Mouse (Mus musculus) stomach, postnatal 0 days (tissue): Measurements from ENCODE around the gene Arl13b.

Source experiments
- CTCF ChIP-seq: IDR thresholded peaks from 2 replicates; pipeline ENCODE4 v1.5.1; 2016; ENCODE audit warnings: antibody characterized with exemption, low read depth, mild to moderate bottlenecking, moderate library complexity
- EP300 ChIP-seq: optimal IDR thresholded peaks from 2 replicates; pipeline ENCODE3; 2016; ENCODE audit warnings: antibody characterized with exemption

DNA sequence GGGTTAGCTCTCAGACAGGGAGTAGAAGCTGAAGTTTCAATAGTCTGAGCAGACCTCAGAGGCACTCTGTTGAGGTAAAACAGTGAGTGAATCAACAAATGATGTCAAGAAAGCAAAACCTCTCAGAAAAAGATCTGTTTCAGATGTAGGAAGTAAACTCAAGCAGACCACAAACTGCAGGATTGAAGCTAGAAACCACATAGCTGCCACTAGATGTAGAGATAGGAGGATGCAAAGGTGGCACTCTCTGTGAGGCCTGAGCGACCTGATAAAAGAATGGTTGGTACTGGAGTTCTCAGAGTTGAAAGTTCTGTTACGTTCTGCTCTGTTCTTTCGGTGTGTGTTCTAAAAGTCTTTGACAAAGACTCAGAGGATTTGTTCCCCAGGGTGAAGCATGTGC is 49.0 kb upstream of the Arl13b start:
- TF ChIP-seq CTCF (no peak), EP300 (no peak)
